Mouse (Mus musculus) B cell, adult (primary cell): Measurements from ENCODE around the gene Atp1b3. TPM values are rescaled to one million over a fixed set of nuclear protein-coding genes. Genes with fewer than 3 reads are reported as not detected.

Experiments
- total RNA-seq: library from RNA; stranded (reverse); gene quantifications from 4 replicates; pipeline ENCODE4 v1.2.4, GENCODE M21; 2023; ENCODE audit not compliant: inconsistent age

Atp1b3 gene
- 91.8 to 99.8 TPM (median 93.0 TPM) in 4 replicates for total RNA-seq

DNA sequence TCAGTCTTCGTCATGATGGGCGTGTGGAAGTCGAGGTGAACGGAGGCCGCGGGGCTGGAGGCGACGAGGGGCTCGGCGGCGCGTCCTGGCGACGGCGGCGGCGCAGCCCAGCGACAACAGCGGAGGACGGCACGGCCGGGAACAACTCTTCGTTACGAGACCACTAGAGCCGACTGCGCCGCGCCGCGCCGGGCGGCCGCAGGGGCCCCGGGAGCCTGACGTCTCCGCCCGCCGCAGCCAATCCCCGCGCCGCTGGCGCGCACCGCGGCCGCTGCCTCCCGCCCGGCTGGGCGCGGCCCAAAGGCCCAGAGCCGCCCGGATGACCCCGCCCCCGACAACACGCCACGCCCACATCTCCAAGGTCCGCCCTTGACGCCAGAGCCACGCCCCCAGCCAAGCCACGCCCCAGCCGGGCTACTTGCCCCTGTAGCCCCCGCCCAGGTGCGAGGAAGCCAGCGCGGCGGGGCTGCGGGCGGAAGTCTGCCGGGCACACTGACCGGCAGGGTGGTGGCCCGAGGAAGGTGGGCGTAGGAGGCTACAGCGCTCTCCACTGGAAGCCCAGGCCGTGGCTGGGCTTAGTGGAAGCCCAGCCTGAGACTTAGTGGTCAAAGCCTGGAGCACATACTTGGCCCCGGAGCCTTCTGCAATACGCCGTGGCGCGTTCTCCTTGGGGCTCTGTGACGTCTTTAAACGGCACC, at the start of gene Atp1b3:
Atp1b3 (minus strand) TSS at position 302 of the 698 bp plus-strand sequence.

Other genes with a start within 250 kb of the Atp1b3 start
- 5.9 to 8.4 TPM (median 6.0 TPM) in 4 replicates for gene Gk5, start 245.1 kb downstream of the Atp1b3 start, total RNA-seq
- 12.2 to 22.7 TPM (median 16.5 TPM) in 4 replicates for gene Tfdp2, start 168.2 kb downstream of the Atp1b3 start, total RNA-seq
- 24.8 to 43.0 TPM (median 40.0 TPM) in 4 replicates for gene Rnf7, start 114.2 kb upstream of the Atp1b3 start, total RNA-seq
- not detected in 4 replicates for gene Gm28729, start 160.8 kb upstream of the Atp1b3 start, total RNA-seq